Mouse (Mus musculus) cortical plate, adult 2 months (tissue): Measurements from ENCODE around the gene Trappc6a. TPM values are rescaled to one million over a fixed set of nuclear protein-coding genes. Genes with fewer than 3 reads are reported as not detected.
"Not testable (repeated sequence)": the region's sequence is repeated elsewhere in the genome, so short reads cannot be mapped to it uniquely, and the experiment has no call there.

ENCODE experiments used
- H3K27ac ChIP-seq: fragments of 200-500 bp; 2 replicates; pipeline ENCODE4 v1.5.1; 2012; ENCODE audit warnings: low read length, control low read depth, inconsistent platforms; ENCODE audit not compliant: insufficient read depth
- H3K4me1 ChIP-seq: fragments of 200-500 bp; 2 replicates; pipeline ENCODE4 v1.6.1; 2011; ENCODE audit warnings: low read length; ENCODE audit not compliant: control insufficient read depth, insufficient read depth
- H3K4me3 ChIP-seq: fragments of 200-500 bp; 2 replicates; pipeline ENCODE4 v1.5.1; 2011; ENCODE audit warnings: mild to moderate bottlenecking, low read length, control low read depth; ENCODE audit not compliant: insufficient read depth
- CTCF ChIP-seq: fragments of 200-500 bp; IDR thresholded peaks from 2 replicates; pipeline ENCODE4 v1.5.1; 2011; ENCODE audit warnings: mild to moderate bottlenecking, control low read depth, low read length; ENCODE audit not compliant: insufficient read depth; ENCODE audit errors: extremely low read depth
- POLR2A ChIP-seq: fragments of 200-500 bp; IDR thresholded peaks from 2 replicates; pipeline ENCODE4 v1.6.1; 2011; ENCODE audit warnings: mild to moderate bottlenecking, low read length, control low read depth; ENCODE audit not compliant: insufficient read depth; ENCODE audit errors: extremely low read depth
- polyA plus RNA-seq: library from polyadenylated mRNA; depleted of rRNA; stranded (reverse); fragments of >200 nt; gene quantifications from 2 replicates; pipeline ENCODE4 v1.2.3, GENCODE M21; 2012

The Trappc6a gene
- polyA plus RNA-seq, 1 experiment: 22.6 TPM

DNA sequence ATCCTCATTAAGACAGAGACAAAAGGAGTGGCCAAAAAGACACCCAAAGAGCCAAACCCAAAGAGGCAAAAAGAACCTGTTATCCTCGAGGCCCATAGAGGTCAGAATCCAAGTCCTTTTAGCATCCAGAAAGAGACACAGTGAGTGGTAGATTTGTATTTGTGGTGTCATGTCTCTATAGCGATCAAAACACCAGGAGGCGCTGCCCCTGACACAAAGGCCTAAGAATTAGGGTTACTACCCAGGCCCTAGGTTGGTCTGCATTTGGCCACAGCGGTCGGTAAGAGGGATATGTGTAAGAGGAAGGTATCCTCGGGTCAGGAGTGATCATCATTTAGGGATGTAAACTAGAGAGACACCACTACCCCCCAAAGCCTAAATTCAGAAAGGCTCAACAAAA, 1.9 kb upstream of the Trappc6a start:
- H3K27ac ChIP-seq: no peak overlapping the region
- 0 out of 2 replicates have a peak overlapping the region, but pooled peaks have one; percentile 59 for H3K4me3 ChIP-seq
- TF ChIP-seq POLR2A (no peak), CTCF (no peak)
- peaks cover 2% of the 10 kb centered on the region; the same call in 1 of the 2 replicates for H3K4me1 ChIP-seq

DNA sequence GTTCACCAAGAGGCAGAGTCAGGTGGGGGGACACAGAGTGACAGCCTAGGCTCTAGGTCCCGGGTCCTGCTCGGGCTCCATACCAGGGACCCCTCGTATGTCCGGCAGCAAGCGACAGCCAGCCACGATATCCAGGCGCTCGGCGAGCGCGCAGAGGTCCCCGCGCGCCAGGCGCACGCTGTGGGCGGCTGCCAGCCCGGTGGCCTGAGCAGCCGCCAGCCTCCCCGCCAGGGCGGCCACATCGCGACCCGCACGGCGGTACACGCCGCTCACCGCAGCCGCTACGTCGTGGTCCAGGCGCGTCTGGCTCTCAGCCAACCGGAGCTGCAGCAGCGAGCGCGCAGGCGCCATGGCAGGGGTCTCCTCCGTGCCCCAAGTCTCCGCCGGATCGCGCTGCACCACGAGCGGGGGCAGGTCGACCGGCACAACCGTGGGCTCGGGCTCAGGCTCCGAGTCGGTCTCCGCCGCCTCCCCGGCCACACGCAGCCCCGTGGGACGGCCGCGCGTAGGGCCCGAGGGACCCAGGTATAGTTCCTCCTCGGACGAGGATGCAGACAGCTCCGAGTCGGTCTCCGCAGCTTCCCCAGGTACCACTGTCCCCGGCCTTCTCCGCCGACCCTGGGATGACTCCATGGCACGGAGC, 1.1 kb upstream of the Trappc6a start:
- H3K4me1 ChIP-seq: peaks cover 2% of the 10 kb centered on the region; the same call in 1 of the 2 replicates
- no peak for TF ChIP-seq CTCF
- no peak for TF ChIP-seq POLR2A
- H3K4me3 ChIP-seq: peak overlapping the region; percentile 59
- no peak overlapping the region for H3K27ac ChIP-seq

DNA sequence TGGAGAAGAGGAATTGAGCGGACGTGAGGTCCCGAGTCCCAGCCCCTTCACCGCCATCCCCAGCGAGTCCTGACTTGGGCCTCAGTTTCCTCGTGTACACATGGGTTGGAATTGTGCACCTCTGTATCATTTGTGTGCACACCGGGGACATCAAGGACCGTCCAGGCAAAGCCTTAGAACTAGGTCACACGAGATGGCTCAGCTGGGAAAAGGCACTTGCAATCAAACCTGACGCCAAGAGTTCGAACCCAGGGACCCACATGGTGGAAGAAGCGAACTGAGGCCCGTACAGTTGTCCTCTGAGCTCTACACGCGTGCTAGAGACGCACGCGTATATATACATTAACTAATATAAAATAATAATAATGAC, 598 bp upstream of the Trappc6a start:
- Histone ChIP-seq H3K27ac (no peak overlapping the region), H3K4me1 (peaks cover 2% of the 10 kb centered on the region; the same call in 1 of the 2 replicates), H3K4me3 (peak overlapping the region; percentile 59)
- TF ChIP-seq CTCF (no peak), POLR2A (no peak)

DNA sequence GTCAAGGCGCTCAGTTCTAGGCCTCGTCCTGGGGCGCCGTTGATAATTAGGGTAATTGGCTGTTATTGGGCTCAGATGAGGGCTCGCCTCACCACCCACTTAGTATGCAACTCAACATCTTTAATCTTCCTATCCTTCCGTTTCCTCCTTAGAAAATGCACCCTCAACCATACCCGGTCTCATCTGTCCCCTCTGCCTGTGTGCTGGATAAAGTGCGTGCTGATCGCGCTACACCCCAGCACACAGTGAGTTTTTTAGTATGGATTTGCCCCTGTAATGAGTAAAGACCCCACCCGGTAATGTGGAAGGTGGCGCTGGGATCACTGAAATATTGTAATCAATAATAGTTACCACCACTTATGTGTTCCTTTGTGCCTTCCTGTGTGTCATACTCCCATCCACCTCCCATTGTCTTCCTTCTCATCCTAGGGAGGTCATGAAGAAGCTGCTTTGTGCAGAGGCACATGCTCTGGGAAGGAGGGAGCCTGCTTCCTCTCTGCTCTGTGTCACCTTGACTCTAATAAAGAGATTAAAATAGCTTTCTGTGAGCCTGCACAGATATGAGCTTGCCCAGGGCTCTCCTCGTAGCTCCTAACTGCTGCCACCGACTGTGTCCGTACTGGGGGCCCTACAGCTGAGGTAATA, 851 bp downstream of the Trappc6a start:
- peak overlapping the region; percentile 59 for H3K4me3 ChIP-seq
- no peak overlapping the region for H3K27ac ChIP-seq
- H3K4me1 ChIP-seq: peaks cover 2% of the 10 kb centered on the region; the same call in 1 of the 2 replicates
- TF ChIP-seq POLR2A: no peak
- no peak for TF ChIP-seq CTCF

DNA sequence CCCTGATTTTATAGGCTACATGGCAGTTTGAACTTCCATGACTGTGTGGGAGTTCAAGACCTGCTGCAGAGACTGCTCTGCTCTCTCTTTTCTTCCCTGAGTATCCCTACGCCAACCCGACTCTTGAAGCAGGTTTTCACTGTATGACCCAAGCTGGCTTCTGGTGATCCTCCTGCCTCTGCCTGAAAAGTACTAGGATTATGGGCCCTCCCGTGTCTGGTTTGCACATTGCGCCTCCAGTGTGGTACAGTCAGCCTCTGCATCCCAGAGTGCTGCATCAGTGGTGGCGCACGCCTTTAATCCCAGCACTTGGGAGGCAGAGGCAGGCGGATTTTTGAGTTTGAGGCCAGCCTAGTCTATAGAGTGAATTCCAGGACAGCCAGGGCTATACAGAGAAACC, 1.6 kb downstream of the Trappc6a start:
- no peak overlapping the region; the same call in 1 of the 2 replicates for H3K4me3 ChIP-seq
- no peak overlapping the region for H3K27ac ChIP-seq

DNA sequence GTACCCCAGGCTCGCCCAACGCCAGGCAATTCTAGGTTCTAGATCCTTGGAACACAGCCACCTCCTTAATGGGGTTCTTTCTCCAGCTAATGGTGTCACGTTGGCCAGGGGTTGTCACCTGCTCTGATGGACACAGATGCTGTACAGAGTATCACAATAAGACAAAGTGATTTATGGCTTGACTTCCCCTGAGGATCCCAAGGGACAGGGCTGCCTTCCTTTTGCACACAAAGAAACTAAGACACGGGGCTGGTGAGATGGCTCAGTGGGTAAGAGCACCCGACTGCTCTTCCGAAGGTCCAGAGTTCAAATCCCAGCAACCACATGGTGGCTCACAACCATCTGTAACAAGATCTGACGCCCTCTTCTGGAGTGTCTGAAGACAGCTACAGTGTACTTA, 3.7 kb downstream of the Trappc6a start:
- not testable (repeated sequence) for H3K27ac ChIP-seq, H3K4me3 ChIP-seq, H3K4me1 ChIP-seq

More for the DNA sequence above, 1.6 kb downstream of the Trappc6a start:
- TF ChIP-seq CTCF: no peak
- H3K4me1 ChIP-seq: peaks cover 2% of the 10 kb centered on the region; the same call in 1 of the 2 replicates

DNA sequence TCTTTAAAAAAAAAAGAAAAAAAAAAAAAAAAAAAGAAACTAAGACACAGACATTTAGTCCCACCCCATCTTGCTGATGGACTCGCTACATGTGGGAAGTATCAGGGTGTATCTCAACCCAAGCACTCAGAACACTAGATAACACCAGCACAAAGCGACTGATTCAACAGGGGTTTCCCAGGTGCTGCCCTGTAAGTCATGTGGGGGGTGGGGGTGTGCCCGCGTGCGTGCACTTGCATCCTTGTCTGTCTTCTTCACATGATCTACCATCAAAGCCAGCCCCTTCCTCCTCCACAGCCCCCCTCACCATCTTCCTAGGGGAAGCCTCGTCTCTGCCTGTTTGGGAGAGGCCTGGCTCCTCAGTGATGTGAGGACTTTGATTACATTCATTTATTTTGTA, 4.2 kb downstream of the Trappc6a start:
- H3K27ac ChIP-seq: no peak overlapping the region
- TF ChIP-seq CTCF: no peak
- peaks cover 2% of the 10 kb centered on the region; the same call in 1 of the 2 replicates for H3K4me1 ChIP-seq
- H3K4me3 ChIP-seq: no peak overlapping the region

DNA sequence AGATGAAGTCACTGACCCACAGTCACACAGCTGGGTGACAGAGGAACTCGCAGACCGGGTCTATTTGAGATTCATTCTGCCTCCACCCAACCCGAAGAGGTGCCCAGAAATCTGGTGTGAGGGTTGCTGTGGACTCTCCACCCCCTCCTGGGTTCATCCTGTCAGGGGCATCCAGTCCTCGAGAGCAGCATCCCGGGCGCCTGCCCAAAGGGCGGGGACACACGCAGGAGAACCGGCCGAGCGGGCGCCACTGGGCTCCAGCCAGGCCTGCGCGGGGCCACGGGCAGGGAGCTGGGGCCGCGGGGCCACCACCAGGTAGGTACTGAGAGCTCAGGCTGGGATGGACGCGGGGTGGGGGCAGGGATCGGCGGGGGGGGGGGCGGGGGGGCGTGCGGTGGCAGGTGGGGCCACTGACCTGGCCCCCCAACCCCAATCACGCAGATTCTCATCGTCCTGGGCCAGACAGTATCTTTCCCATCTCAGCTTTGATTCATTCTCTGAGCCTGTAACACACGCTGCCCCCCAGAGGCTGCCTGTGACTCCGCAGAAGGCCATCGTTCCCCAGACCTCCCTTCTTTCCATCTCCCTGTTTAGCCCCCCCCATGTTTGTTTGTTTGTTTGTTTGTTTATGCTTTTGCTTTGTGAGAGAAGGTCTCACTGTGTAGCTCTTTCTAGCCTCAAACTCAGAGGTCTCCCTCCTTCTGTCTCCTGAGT, 9.6 kb downstream of the Trappc6a start, which contains the start of gene Nkpd1:
TSS of gene Nkpd1 (plus strand) at position 187 of the 714 bp plus-strand sequence.
- H3K27ac ChIP-seq: no peak within 1 kb of the TSS
- H3K4me3 ChIP-seq: no peak within 1 kb of the TSS
- no peak for TF ChIP-seq POLR2A
- TF ChIP-seq CTCF: peak; percentile 34; the same call in 1 of the 2 replicates
- H3K4me1 ChIP-seq: no peaks in the 10 kb centered on the region

DNA sequence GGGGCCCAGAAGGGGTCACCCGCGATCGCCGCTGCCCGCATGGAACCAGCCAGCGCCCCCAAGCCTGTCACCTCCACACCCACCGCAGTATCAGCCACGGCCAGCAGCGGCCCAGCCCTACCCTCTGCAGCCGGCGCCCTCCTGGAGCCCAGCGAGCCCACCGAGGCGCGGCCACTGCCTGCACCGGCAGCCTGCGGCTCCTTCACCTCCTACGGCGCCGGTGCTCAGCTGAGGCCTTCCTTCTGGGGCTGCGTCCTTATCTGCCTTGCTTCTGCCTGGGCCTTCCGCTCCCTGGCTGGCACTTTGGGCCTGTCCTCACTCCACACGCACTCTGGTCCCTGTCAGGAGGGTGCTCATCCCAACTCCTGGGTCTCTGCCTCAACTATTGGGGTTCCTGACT, 11.8 kb downstream of the Trappc6a start:
- Histone ChIP-seq H3K4me3 (no peak overlapping the region), H3K4me1 (no peaks in the 10 kb centered on the region), H3K27ac (no peak overlapping the region)
- TF ChIP-seq POLR2A (no peak), CTCF (no peak)
